Mouse (Mus musculus): ENCODE measurements around the gene Gm26602. TPM values are rescaled to one million over a fixed set of nuclear protein-coding genes. Genes with fewer than 3 reads are reported as not detected.

Gm26602 gene
- polyA plus RNA-seq, 1 experiment from 2014 or later = 17.7 TPM

Other genes with a start within 250 kb of the Gm26602 start
- gene Madcam1, start 246.3 kb upstream of the Gm26602 start, polyA plus RNA-seq (2015; fragmentation: Nextera tagmentation; extraction: Ambion mirVana) = 23.6 and 28.6 TPM in 2 replicates
- 62.8 and 63.0 TPM in 2 replicates for gene Tpgs1, start 241.5 kb upstream of the Gm26602 start, polyA plus RNA-seq (2015; fragmentation: Nextera tagmentation; extraction: Ambion mirVana)
- 137 and 144 TPM in 2 replicates for gene Cdc34, start 228.7 kb upstream of the Gm26602 start, polyA plus RNA-seq (2015; fragmentation: Nextera tagmentation; extraction: Ambion mirVana)
- gene Gzmm, start 221.8 kb upstream of the Gm26602 start, polyA plus RNA-seq (2015; fragmentation: Nextera tagmentation; extraction: Ambion mirVana) = 0.52 and 0.76 TPM in 2 replicates
- 1,119 and 1,131 TPM in 2 replicates for gene Bsg, start 206.4 kb upstream of the Gm26602 start, polyA plus RNA-seq (2015; fragmentation: Nextera tagmentation; extraction: Ambion mirVana)
- gene Hcn2, start 194.2 kb upstream of the Gm26602 start, polyA plus RNA-seq (2015; fragmentation: Nextera tagmentation; extraction: Ambion mirVana) = 0.18 and 0.23 TPM in 2 replicates
- gene Polrmt, start 164.3 kb upstream of the Gm26602 start, polyA plus RNA-seq (2015; fragmentation: Nextera tagmentation; extraction: Ambion mirVana) = 37.8 and 45.5 TPM in 2 replicates
- gene Fgf22, start 155.8 kb upstream of the Gm26602 start, polyA plus RNA-seq (2015; fragmentation: Nextera tagmentation; extraction: Ambion mirVana) = 0.09 and 0.28 TPM in 2 replicates
- 89.8 and 91.6 TPM in 2 replicates for gene Rnf126, start 143.9 kb upstream of the Gm26602 start, polyA plus RNA-seq (2015; fragmentation: Nextera tagmentation; extraction: Ambion mirVana)
- 14.0 and 16.1 TPM in 2 replicates for gene Fstl3, start 133.6 kb upstream of the Gm26602 start, polyA plus RNA-seq (2015; fragmentation: Nextera tagmentation; extraction: Ambion mirVana)
- 0.09 TPM in 1 of 2 replicates, not detected in the other for gene Prss57, start 119.9 kb upstream of the Gm26602 start, polyA plus RNA-seq (2015; fragmentation: Nextera tagmentation; extraction: Ambion mirVana)
- gene Palm, start 117.3 kb upstream of the Gm26602 start, polyA plus RNA-seq (2015; fragmentation: Nextera tagmentation; extraction: Ambion mirVana) = 48.1 and 48.5 TPM in 2 replicates
- 141 and 154 TPM in 2 replicates for gene Misp, start 89.9 kb upstream of the Gm26602 start, polyA plus RNA-seq (2015; fragmentation: Nextera tagmentation; extraction: Ambion mirVana)
- 307 and 314 TPM in 2 replicates for gene Ptbp1, start 56.4 kb upstream of the Gm26602 start, polyA plus RNA-seq (2015; fragmentation: Nextera tagmentation; extraction: Ambion mirVana)
- 3.7 and 3.9 TPM in 2 replicates for gene Prtn3, start 36.4 kb upstream of the Gm26602 start, polyA plus RNA-seq (2015; fragmentation: Nextera tagmentation; extraction: Ambion mirVana)
- gene Plppr3, start 36.2 kb upstream of the Gm26602 start, polyA plus RNA-seq (2015; fragmentation: Nextera tagmentation; extraction: Ambion mirVana) = 31.3 and 32.7 TPM in 2 replicates
- 1.1 and 2.6 TPM in 2 replicates for gene Elane, start 24.6 kb upstream of the Gm26602 start, polyA plus RNA-seq (2015; fragmentation: Nextera tagmentation; extraction: Ambion mirVana)
- not detected in 2 replicates for gene Cfd, start 20.0 kb upstream of the Gm26602 start, polyA plus RNA-seq (2015; fragmentation: Nextera tagmentation; extraction: Ambion mirVana)
- 37.3 and 39.8 TPM in 2 replicates for gene Med16, start 1.9 kb upstream of the Gm26602 start, polyA plus RNA-seq (2015; fragmentation: Nextera tagmentation; extraction: Ambion mirVana)
- 0.52 and 1.1 TPM in 2 replicates for gene Kiss1r, start 6.1 kb downstream of the Gm26602 start, polyA plus RNA-seq (2015; fragmentation: Nextera tagmentation; extraction: Ambion mirVana)
- 108 and 116 TPM in 2 replicates for gene R3hdm4, start 10.4 kb downstream of the Gm26602 start, polyA plus RNA-seq (2015; fragmentation: Nextera tagmentation; extraction: Ambion mirVana)
- 18.7 and 19.0 TPM in 2 replicates for gene Arid3a, start 16.2 kb downstream of the Gm26602 start, polyA plus RNA-seq (2015; fragmentation: Nextera tagmentation; extraction: Ambion mirVana)
- gene Wdr18, start 49.3 kb downstream of the Gm26602 start, polyA plus RNA-seq (2015; fragmentation: Nextera tagmentation; extraction: Ambion mirVana) = 90.3 and 94.8 TPM in 2 replicates
- 0.11 TPM in 2 replicates for gene Grin3b, start 59.9 kb downstream of the Gm26602 start, polyA plus RNA-seq (2015; fragmentation: Nextera tagmentation; extraction: Ambion mirVana)
- gene Tmem259, start 73.5 kb downstream of the Gm26602 start, polyA plus RNA-seq (2015; fragmentation: Nextera tagmentation; extraction: Ambion mirVana) = 18.1 and 19.6 TPM in 2 replicates
- 239 and 242 TPM in 2 replicates for gene Cnn2, start 77.7 kb downstream of the Gm26602 start, polyA plus RNA-seq (2015; fragmentation: Nextera tagmentation; extraction: Ambion mirVana)
- gene Abca7, start 85.6 kb downstream of the Gm26602 start, polyA plus RNA-seq (2015; fragmentation: Nextera tagmentation; extraction: Ambion mirVana) = 3.0 and 3.7 TPM in 2 replicates
- gene Arhgap45, start 105.8 kb downstream of the Gm26602 start, polyA plus RNA-seq (2015; fragmentation: Nextera tagmentation; extraction: Ambion mirVana) = 6.3 and 6.5 TPM in 2 replicates
- gene Polr2e, start 128.9 kb downstream of the Gm26602 start, polyA plus RNA-seq (2015; fragmentation: Nextera tagmentation; extraction: Ambion mirVana) = 206 and 218 TPM in 2 replicates
- gene Gpx4, start 136.3 kb downstream of the Gm26602 start, polyA plus RNA-seq (2015; fragmentation: Nextera tagmentation; extraction: Ambion mirVana) = 712 and 771 TPM in 2 replicates
- gene Sbno2, start 194.7 kb downstream of the Gm26602 start, polyA plus RNA-seq (2015; fragmentation: Nextera tagmentation; extraction: Ambion mirVana) = 12.8 and 14.0 TPM in 2 replicates
- gene Stk11, start 204.9 kb downstream of the Gm26602 start, polyA plus RNA-seq (2015; fragmentation: Nextera tagmentation; extraction: Ambion mirVana) = 14.4 and 21.2 TPM in 2 replicates
- gene Atp5d, start 227.8 kb downstream of the Gm26602 start, polyA plus RNA-seq (2015; fragmentation: Nextera tagmentation; extraction: Ambion mirVana) = 701 and 737 TPM in 2 replicates
- gene Cbarp, start 230.0 kb downstream of the Gm26602 start, polyA plus RNA-seq (2015; fragmentation: Nextera tagmentation; extraction: Ambion mirVana) = 4.8 and 5.1 TPM in 2 replicates
- gene Midn, start 237.4 kb downstream of the Gm26602 start, polyA plus RNA-seq (2015; fragmentation: Nextera tagmentation; extraction: Ambion mirVana) = 14.1 and 16.1 TPM in 2 replicates

All from intestine, embryonic 15.5 days (tissue).